Mouse (Mus musculus) MEL (cell line): Measurements from ENCODE around the gene Zfp414. TPM values are rescaled to one million over a fixed set of nuclear protein-coding genes. Genes with fewer than 3 reads are reported as not detected.

Experiments used
- DNase-seq: peaks from one replicate; pipeline ENCODE4 v3.0.0; 2011; ENCODE audit warnings: low read depth, low spot score
- H3K27ac ChIP-seq: 2 replicates; pipeline ENCODE4 v1.5.1; 2012; ENCODE audit warnings: low read depth, mild to moderate bottlenecking, control low read depth, low read length, moderate library complexity; ENCODE audit not compliant: control insufficient read depth
- H3K27me3 ChIP-seq, 2 experiments: fragments of 150-350 bp in 1 of 2; sonication (generic) in 1 of 2; 2 replicates each; pipeline ENCODE4 v1.6.1; 2012; ENCODE audit warnings: low read length in 2 of 2, mild to moderate bottlenecking in 2 of 2, improper control_type of control experiment in 1 of 2, moderate library complexity in 1 of 2; ENCODE audit not compliant: insufficient read depth in 2 of 2, control insufficient read depth in 1 of 2
- H3K36me3 ChIP-seq, 2 experiments: 2 replicates each; pipeline ENCODE4 v1.6.1; 2012 to 2014; ENCODE audit warnings: low read length in 2 of 2, improper control_type of control experiment in 1 of 2, inconsistent platforms in 1 of 2, mild to moderate bottlenecking in 1 of 2; ENCODE audit not compliant: insufficient read depth in 2 of 2, control insufficient read depth in 1 of 2
- H3K4me1 ChIP-seq, 2 experiments: fragments of 150-350 bp in 1 of 2; sonication (generic) in 1 of 2; 2 replicates each; pipeline ENCODE4 v1.6.1; 2012; ENCODE audit warnings: low read length in 2 of 2, improper control_type of control experiment in 1 of 2, mild to moderate bottlenecking in 1 of 2; ENCODE audit not compliant: insufficient read depth in 2 of 2, control insufficient read depth in 1 of 2
- H3K4me3 ChIP-seq, 2 experiments: fragments of 150-350 bp in 1 of 2; sonication (generic) in 1 of 2; 2 replicates each; pipeline ENCODE4 v1.5.1; 2012; ENCODE audit warnings: low read depth in 2 of 2, low read length in 2 of 2, mild to moderate bottlenecking in 2 of 2, moderate library complexity in 2 of 2, control low read depth in 1 of 2, improper control_type of control experiment in 1 of 2; ENCODE audit not compliant: control insufficient read depth in 1 of 2, insufficient read depth in 1 of 2
- H3K79me2 ChIP-seq: 2 replicates; pipeline ENCODE4 v1.6.1; 2012; ENCODE audit warnings: mild to moderate bottlenecking, low read length, moderate library complexity; ENCODE audit not compliant: control insufficient read depth, poor library complexity, insufficient read depth
- H3K9ac ChIP-seq: 2 replicates; pipeline ENCODE4 v1.6.1; 2012; ENCODE audit warnings: low read depth, mild to moderate bottlenecking, control low read depth, low read length, moderate library complexity; ENCODE audit not compliant: control insufficient read depth, poor library complexity, severe bottlenecking
- H3K9me3 ChIP-seq: fragments of 150-350 bp; sonication (generic); replicated peaks from 2 replicates; pipeline ENCODE4 v1.6.1; 2012; ENCODE audit warnings: mild to moderate bottlenecking, low read length, improper control_type of control experiment, moderate library complexity; ENCODE audit not compliant: insufficient read depth
- BHLHE40 ChIP-seq: IDR thresholded peaks from 2 replicates; pipeline ENCODE4 v1.6.1; 2012; ENCODE audit warnings: low read depth, mild to moderate bottlenecking, inconsistent platforms, low read length, improper control_type of control experiment, borderline replicate concordance
- CHD1 ChIP-seq: IDR thresholded peaks from 2 replicates; pipeline ENCODE4 v1.6.1; 2012; ENCODE audit warnings: low read depth, mild to moderate bottlenecking, inconsistent platforms, low read length, improper control_type of control experiment
- CHD2 ChIP-seq: IDR thresholded peaks from 2 replicates; pipeline ENCODE4 v1.6.1; 2011; ENCODE audit warnings: low read length, improper control_type of control experiment
- CTCF ChIP-seq, 3 experiments: IDR thresholded peaks in 2 of 3; conservative IDR thresholded peaks in 1 of 3; 2 replicates each; pipeline ENCODE4 v1.5.1; 2011 to 2012; ENCODE audit warnings: low read length in 3 of 3, low read depth in 2 of 3, mild to moderate bottlenecking in 2 of 3, improper control_type of control experiment in 1 of 3, inconsistent platforms in 1 of 3, mixed read lengths in 1 of 3, moderate library complexity in 1 of 3; ENCODE audit not compliant: control insufficient read depth in 1 of 3, insufficient read depth in 1 of 3, poor library complexity in 1 of 3, severe bottlenecking in 1 of 3
- EP300 ChIP-seq, 2 experiments: IDR thresholded peaks; 2 replicates each; pipeline ENCODE4 v1.6.1; 2011; ENCODE audit warnings: improper control_type of control experiment in 2 of 2, low read length in 2 of 2, low read depth in 1 of 2, mild to moderate bottlenecking in 1 of 2
- ETS1 ChIP-seq: IDR thresholded peaks from 2 replicates; pipeline ENCODE4 v1.6.1; 2012; ENCODE audit warnings: low read depth, mild to moderate bottlenecking, inconsistent platforms, low read length, improper control_type of control experiment, moderate library complexity
- GABPA ChIP-seq: IDR thresholded peaks from 2 replicates; pipeline ENCODE4 v1.6.1; 2012; ENCODE audit warnings: low read depth, mild to moderate bottlenecking, inconsistent platforms, low read length, improper control_type of control experiment, moderate library complexity
- GATA1 ChIP-seq: IDR thresholded peaks from 2 replicates; pipeline ENCODE4 v1.6.1; 2011; ENCODE audit warnings: low read depth, low read length, improper control_type of control experiment
- MAX ChIP-seq: IDR thresholded peaks from 2 replicates; pipeline ENCODE4 v1.6.1; 2011; ENCODE audit warnings: low read length, improper control_type of control experiment
- MEF2A ChIP-seq: IDR thresholded peaks from 2 replicates; pipeline ENCODE4 v1.6.1; 2014; ENCODE audit warnings: low read depth, mild to moderate bottlenecking, inconsistent platforms, low read length, improper control_type of control experiment; ENCODE audit not compliant: poor library complexity, insufficient replicate concordance, severe bottlenecking; ENCODE audit errors: extremely low read depth
- NELFE ChIP-seq: IDR thresholded peaks from 2 replicates; pipeline ENCODE4 v1.6.1; 2011; ENCODE audit warnings: low read depth, low read length, improper control_type of control experiment
- NRF1 ChIP-seq: IDR thresholded peaks from 2 replicates; pipeline ENCODE4 v1.6.1; 2014; ENCODE audit warnings: low read depth, mild to moderate bottlenecking, inconsistent platforms, low read length, improper control_type of control experiment, moderate library complexity; ENCODE audit not compliant: poor library complexity, insufficient read depth, severe bottlenecking
- POLR2AphosphoS5 ChIP-seq: IDR thresholded peaks from 2 replicates; pipeline ENCODE4 v1.6.1; 2012; ENCODE audit warnings: low read depth, borderline replicate concordance, mild to moderate bottlenecking, inconsistent platforms, low read length, moderate library complexity, mixed read lengths
- RCOR1 ChIP-seq: IDR thresholded peaks from 2 replicates; pipeline ENCODE4 v1.6.1; 2012; ENCODE audit warnings: low read depth, mild to moderate bottlenecking, inconsistent platforms, low read length, improper control_type of control experiment
- SIN3A ChIP-seq: IDR thresholded peaks from 2 replicates; pipeline ENCODE4 v1.6.1; 2012; ENCODE audit warnings: low read length, improper control_type of control experiment, inconsistent platforms
- SMC3 ChIP-seq: IDR thresholded peaks from 2 replicates; pipeline ENCODE4 v1.6.1; 2011; ENCODE audit warnings: low read depth, low read length, improper control_type of control experiment
- USF1 ChIP-seq: IDR thresholded peaks from 2 replicates; pipeline ENCODE4 v1.6.1; 2014; ENCODE audit warnings: low read depth, mild to moderate bottlenecking, inconsistent platforms, low read length, improper control_type of control experiment, moderate library complexity
- ZC3H11A ChIP-seq: IDR thresholded peaks from 2 replicates; pipeline ENCODE4 v1.6.1; 2012; ENCODE audit warnings: low read depth, mild to moderate bottlenecking, inconsistent platforms, low read length, improper control_type of control experiment
- ZKSCAN1 ChIP-seq: IDR thresholded peaks from 2 replicates; pipeline ENCODE4 v1.6.1; 2012; ENCODE audit warnings: low read depth, mild to moderate bottlenecking, inconsistent platforms, low read length, improper control_type of control experiment, moderate library complexity
- ZMIZ1 ChIP-seq: IDR thresholded peaks from 2 replicates; pipeline ENCODE4 v1.6.1; 2012; ENCODE audit warnings: low read depth, mild to moderate bottlenecking, inconsistent platforms, low read length, improper control_type of control experiment, moderate library complexity
- polyA plus RNA-seq, 2 experiments: library from polyadenylated mRNA; stranded (reverse) in 1 of 2; unstranded in 1 of 2; fragments of >175 nt in 1 of 2; fragments of >200 nt in 1 of 2; gene quantifications; 2 replicates each; pipeline versions ENCODE4 v1.2.1 to v1.2.4; 2012; ENCODE audit warnings: low replicate concordance in 2 of 2, low read depth in 1 of 2; ENCODE audit not compliant: insufficient read length in 2 of 2, insufficient read depth in 1 of 2, missing spikeins in 1 of 2
- total RNA-seq: library from RNA; depleted of rRNA; stranded (reverse); fragments of 300-350 nt; gene quantifications from 2 replicates; pipeline ENCODE4 v1.2.3, GENCODE M21; 2012

Gene Zfp414
- total and polyA plus RNA-seq, 3 experiments: 8.1 to 52.2 TPM; not detected in 1

DNA sequence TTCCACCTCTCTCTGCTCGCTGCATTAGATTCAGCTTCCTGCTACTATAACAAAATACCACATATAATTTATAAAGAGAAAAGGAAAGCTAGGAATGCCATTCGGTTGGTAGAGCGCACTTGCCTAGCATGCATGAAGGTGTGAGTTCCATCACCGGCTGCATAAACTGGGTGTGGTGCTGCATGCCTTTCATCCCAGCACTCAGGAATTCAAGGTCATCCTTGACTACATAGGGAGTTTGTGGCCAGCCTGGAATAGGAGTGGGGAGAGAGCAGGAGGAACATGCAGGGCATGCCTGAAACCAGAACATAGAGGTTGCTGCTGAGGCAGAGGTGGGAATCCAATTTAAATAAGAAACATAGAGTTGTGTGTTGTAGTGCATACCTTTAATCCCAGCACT lies 44.8 kb upstream of the Zfp414 start:
- no peak overlapping the region for H3K4me3 ChIP-seq
- H3K9me3 ChIP-seq: no peaks in the 10 kb centered on the region
- H3K36me3 ChIP-seq: no peaks in the 10 kb centered on the region

DNA sequence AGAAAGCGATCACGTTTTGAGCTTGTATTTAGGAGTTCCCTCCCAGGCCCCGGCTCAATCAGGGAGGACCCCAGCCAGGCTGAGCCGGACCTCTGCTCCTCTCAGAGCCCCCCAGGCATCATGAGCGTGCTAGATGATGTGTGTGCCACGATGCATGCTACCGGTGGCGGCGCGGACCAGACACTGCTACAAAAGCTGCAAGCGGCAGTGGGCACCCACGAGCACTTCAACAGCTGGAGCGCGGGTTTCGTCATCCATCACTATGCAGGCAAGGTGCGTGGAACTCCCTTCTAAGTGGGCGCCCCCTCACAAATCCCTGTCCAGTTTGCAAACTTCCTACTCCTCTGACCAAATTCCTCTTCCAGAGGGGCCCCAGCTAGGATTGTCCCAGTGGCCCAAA lies 42.9 kb upstream of the Zfp414 start:
- H3K36me3 ChIP-seq: no peaks in the 10 kb centered on the region
- peaks cover 0 to 2% of the 10 kb centered on the region in 2 experiments; a peak in 2 of 4 replicates for H3K27me3 ChIP-seq
- no peaks in the 10 kb centered on the region for H3K4me1 ChIP-seq
- TF ChIP-seq ETS1 (no peak), CHD2 (no peak), USF1 (no peak), GABPA (no peak), SIN3A (no peak), GATA1 (no peak), ZMIZ1 (no peak), NRF1 (no peak), POLR2AphosphoS5 (no peak), SMC3 (no peak), MEF2A (no peak), ZKSCAN1 (no peak), ZC3H11A (no peak)
- no peak overlapping the region for H3K4me3 ChIP-seq
- no peak overlapping the region for H3K9ac ChIP-seq
- no peaks in the 10 kb centered on the region for H3K79me2 ChIP-seq
- no peak overlapping the region for H3K27ac ChIP-seq
- no peak for DNase-seq
- H3K9me3 ChIP-seq: no peaks in the 10 kb centered on the region

More for the DNA sequence above, 44.8 kb upstream of the Zfp414 start:
- TF ChIP-seq RCOR1 (no peak), MAX (no peak), NELFE (no peak), CTCF (IDR thresholded peaks at IDR 0.05 in 2 of 3, conservative IDR thresholded peaks at IDR 0.05 in 1 of 3; ENCODE audit: control insufficient read depth in 1 of 3, insufficient read depth in 1 of 3, low read depth in 2 of 3, low read length in 3 of 3, poor library complexity in 1 of 3, severe bottlenecking in 1 of 3) (no peak), EP300 (IDR thresholded peaks at IDR 0.05; ENCODE audit: low read depth in 1 of 2, low read length in 2 of 2) (no peak), ETS1 (no peak), CHD1 (no peak), BHLHE40 (no peak)
- no peak for DNase-seq
- Histone ChIP-seq H3K27ac (no peak overlapping the region), H3K9ac (no peak overlapping the region), H3K79me2 (no peaks in the 10 kb centered on the region), H3K27me3 (peaks cover 0 to 2% of the 10 kb centered on the region in 2 experiments; a peak in 3 of 4 replicates), H3K4me1 (no peaks in the 10 kb centered on the region)
